Mouse (Mus musculus) stomach, embryonic 16.5 days (tissue): ENCODE measurements around the gene Mgat5b. TPM values are rescaled to one million over a fixed set of nuclear protein-coding genes. Genes with fewer than 3 reads are reported as not detected.

Source experiments
- ATAC-seq: fragments of 200-750 bp; cut with Nextera tagmentation; 2 replicates; pipeline ENCODE4 v1.8.0; 2017; ENCODE audit warnings: moderate number of reproducible peaks, moderate TSS enrichment; ENCODE audit not compliant: insufficient read depth, low FRiP score
- H3K27ac ChIP-seq: fragments of 300-500 bp; sonication (generic); 2 replicates; pipeline ENCODE4 v1.5.1; 2014; ENCODE audit warnings: low read length
- H3K27me3 ChIP-seq: fragments of 300-500 bp; sonication (generic); 2 replicates; pipeline ENCODE4 v1.6.1; 2014; ENCODE audit warnings: low read length, control low read depth, mixed read lengths; ENCODE audit not compliant: control insufficient read depth, insufficient read depth
- H3K36me3 ChIP-seq: fragments of 300-500 bp; sonication (generic); 2 replicates; pipeline ENCODE4 v1.6.1; 2014; ENCODE audit warnings: low read length; ENCODE audit not compliant: control insufficient read depth, insufficient read depth
- H3K4me1 ChIP-seq: fragments of 300-500 bp; sonication (generic); 2 replicates; pipeline ENCODE4 v1.6.1; 2014; ENCODE audit warnings: low read length, control low read depth, mixed read lengths; ENCODE audit not compliant: control insufficient read depth, insufficient read depth
- H3K4me2 ChIP-seq: fragments of 300-500 bp; sonication (generic); 2 replicates; pipeline ENCODE4 v1.6.1; 2014; ENCODE audit warnings: low read depth, low read length, mixed read lengths
- H3K4me3 ChIP-seq: fragments of 300-500 bp; sonication (generic); replicated peaks from 2 replicates; pipeline ENCODE4 v1.5.1; 2014; ENCODE audit warnings: mild to moderate bottlenecking, low read length
- H3K9ac ChIP-seq: fragments of 300-500 bp; sonication (generic); 2 replicates; pipeline ENCODE4 v1.6.1; 2014; ENCODE audit warnings: low read length
- H3K9me3 ChIP-seq: fragments of 300-500 bp; sonication (generic); replicated peaks from 2 replicates; pipeline ENCODE4 v1.6.1; 2016; ENCODE audit warnings: low read length, control low read depth; ENCODE audit not compliant: control insufficient read depth
- WGBS: fragments of 180-500 bp; shearing (Covaris S2); extraction: QIAGEN DNeasy Blood & Tissue Kit; methylation state at CpG from one replicate; pipeline ENCODE4 v1.1.7; 2014; 5-methylcytosine and 5-hydroxymethylcytosine counted together
- polyA plus RNA-seq: library from polyadenylated mRNA; unstranded; fragments of >200 nt; fragmentation: Nextera tagmentation; extraction: Ambion mirVana; gene quantifications from 2 replicates; pipeline ENCODE4 v1.2.1, GENCODE M21; 2015

The Mgat5b gene
- polyA plus RNA-seq, 1 experiment from 2014 or later, result 0.50 TPM

- Histone ChIP-seq H3K9me3 (no peaks in the 10 kb centered on the region), H3K4me1 (no peaks in the 10 kb centered on the region), H3K27me3 (no peaks in the 10 kb centered on the region), H3K9ac (no peak overlapping the region), H3K27ac (no peak overlapping the region), H3K4me3 (no peak overlapping the region), H3K36me3 (no peaks in the 10 kb centered on the region), H3K4me2 (no peak overlapping the region)
- WGBS, result 64% methylated on average over 19 of the region's 19 CpGs
- no peak for ATAC-seq
Observed at GRCm38 (mm10) chr11:117028861-117029568, 110.4 kb downstream of the Mgat5b start.

GRCm38 (mm10) chr11:117029569-117029955 lies 110.9 kb downstream of the Mgat5b start:
- no peaks in the 10 kb centered on the region for H3K27me3 ChIP-seq
- H3K4me3 ChIP-seq, result no peak overlapping the region
- H3K36me3 ChIP-seq, result no peaks in the 10 kb centered on the region
- H3K9me3 ChIP-seq, result no peaks in the 10 kb centered on the region
- no peak overlapping the region for H3K9ac ChIP-seq
- no peak for ATAC-seq
- no peaks in the 10 kb centered on the region for H3K4me1 ChIP-seq
- 90% methylated on average over 3 of the region's 3 CpGs for WGBS
- H3K27ac ChIP-seq, result no peak overlapping the region
- no peak overlapping the region for H3K4me2 ChIP-seq

- Histone ChIP-seq H3K27me3 (no peaks in the 10 kb centered on the region), H3K27ac (no peak overlapping the region), H3K4me2 (no peak overlapping the region), H3K9me3 (no peaks in the 10 kb centered on the region), H3K9ac (no peak overlapping the region), H3K36me3 (no peaks in the 10 kb centered on the region), H3K4me3 (no peak overlapping the region), H3K4me1 (no peaks in the 10 kb centered on the region)
- ATAC-seq, result no peak
- WGBS, result 31% methylated on average over 3 of the region's 3 CpGs
Observed at GRCm38 (mm10) chr11:117030018-117030417, 111.4 kb downstream of the Mgat5b start.

GRCm38 (mm10) chr11:117030471-117031101 lies 111.9 kb downstream of the Mgat5b start:
- no peak overlapping the region for H3K9ac ChIP-seq
- no peak overlapping the region for H3K4me2 ChIP-seq
- no peak overlapping the region for H3K4me3 ChIP-seq
- H3K9me3 ChIP-seq, result no peaks in the 10 kb centered on the region
- H3K27ac ChIP-seq, result peak overlapping the region; percentile 21; the same call in 1 of the 2 replicates
- WGBS, result 39% methylated on average over 8 of the region's 8 CpGs
- no peaks in the 10 kb centered on the region for H3K36me3 ChIP-seq
- no peaks in the 10 kb centered on the region for H3K4me1 ChIP-seq
- no peak for ATAC-seq
- H3K27me3 ChIP-seq, result no peaks in the 10 kb centered on the region

GRCm38 (mm10) chr11:117031249-117031648 lies 112.6 kb downstream of the Mgat5b start:
- peak overlapping the region; percentile 21; the same call in 1 of the 2 replicates for H3K27ac ChIP-seq
- H3K4me2 ChIP-seq, result no peak overlapping the region
- no peak overlapping the region for H3K4me3 ChIP-seq
- H3K9ac ChIP-seq, result no peak overlapping the region
- no peaks in the 10 kb centered on the region for H3K9me3 ChIP-seq
- no peaks in the 10 kb centered on the region for H3K4me1 ChIP-seq
- H3K36me3 ChIP-seq, result no peaks in the 10 kb centered on the region
- 23% methylated on average over 4 of the region's 4 CpGs for whole genome bisulfite sequencing
- no peaks in the 10 kb centered on the region for H3K27me3 ChIP-seq
- ATAC-seq, result no peak

GRCm38 (mm10) chr11:117035661-117036336 lies 117.1 kb downstream of the Mgat5b start:
- no peaks in the 10 kb centered on the region for H3K9me3 ChIP-seq
- H3K27me3 ChIP-seq, result no peaks in the 10 kb centered on the region
- no peak overlapping the region for H3K4me2 ChIP-seq
- H3K36me3 ChIP-seq, result no peaks in the 10 kb centered on the region
- ATAC-seq, result no peak
- no peak overlapping the region for H3K4me3 ChIP-seq
- H3K4me1 ChIP-seq, result no peaks in the 10 kb centered on the region
- no peak overlapping the region for H3K9ac ChIP-seq
- 52% methylated on average over 11 of the region's 11 CpGs for WGBS
- no peak overlapping the region for H3K27ac ChIP-seq

Other genes starting within 250 kb of the Mgat5b start
- gene St6galnac1, start 143.4 kb upstream of the Mgat5b start, polyA plus RNA-seq, result not detected in 2 replicates
- 12.1 and 15.7 TPM in 2 replicates for gene Mxra7, start 90.8 kb upstream of the Mgat5b start, polyA plus RNA-seq
- gene Mettl23, start 75.6 kb upstream of the Mgat5b start, polyA plus RNA-seq, result 51.9 and 58.9 TPM in 2 replicates
- 68.8 and 69.1 TPM in 2 replicates for gene Jmjd6, start 75.4 kb upstream of the Mgat5b start, polyA plus RNA-seq
- gene Mfsd11, start 66.4 kb upstream of the Mgat5b start, polyA plus RNA-seq, result 33.3 and 43.7 TPM in 2 replicates
- 528 and 578 TPM in 2 replicates for gene Srsf2, start 65.8 kb upstream of the Mgat5b start, polyA plus RNA-seq
- gene Sec14l1, start 196.3 kb downstream of the Mgat5b start, polyA plus RNA-seq, result 61.7 and 62.5 TPM in 2 replicates